ENCODE assay signal across 10 mouse cellular contexts in genomic region chr6:144962013-144962354, GRCm38 (mm10).
DNase-seq lines count a peak whose midpoint lies in the region; ATAC-seq lines count a peak whose summit lies in the region.
"Had no signal": no experiment of that assay in that cellular context is flagged by ENCODE, and none has a peak within 500 bp of the region (broad histone marks: within the 10 kb centered on the region; RNA-seq: fewer than 3 reads in every experiment).

No protein-coding gene starts in this region.

- peak overlapping the region; percentile 43; the same call in 1 of the 2 replicates for H3K4me2 ChIP-seq in lung, embryonic 15.5 days

- H3K9me3 ChIP-seq in lung, embryonic 15.5 days: no peaks in the 10 kb centered on the region
- H3K9me3 ChIP-seq: embryonic facial prominence, embryonic 13.5 days had no signal

- H3K27me3 ChIP-seq in lung, embryonic 15.5 days: no peaks in the 10 kb centered on the region
- H3K27me3 ChIP-seq in splenic B cell, adult 2 months (ENCODE audit: control insufficient read depth, insufficient read depth, low read length, poor library complexity, severe bottlenecking): no peaks in the 10 kb centered on the region

- H3K27ac ChIP-seq in lung, embryonic 15.5 days: no peak overlapping the region
- H3K27ac ChIP-seq: embryonic facial prominence, embryonic 13.5 days had no signal

- peak; percentile 45 for ATAC-seq in frontal cortex, adult (ENCODE audit: low TSS enrichment)
- no peak for ATAC-seq in lung, embryonic 15.5 days (ENCODE audit: borderline replicate concordance, extremely low read depth, low FRiP score, low TSS enrichment)
- ATAC-seq in activated CD4-positive, CD25-positive, alpha-beta regulatory T cell, adult 4 months: peak; percentile 32
- ATAC-seq in erythroblast, adult 5-6 weeks (replicated peaks; ENCODE audit: low FRiP score, poor library complexity, severe bottlenecking): no peak

- WGBS in lung, embryonic 15.5 days: 46% methylated on average over 4 of the region's 4 CpGs

- no peaks in the 10 kb centered on the region for H3K4me1 ChIP-seq in lung, embryonic 15.5 days
- H3K4me1 ChIP-seq: embryonic facial prominence, embryonic 13.5 days had no signal

- no peak overlapping the region for H3K9ac ChIP-seq in lung, embryonic 15.5 days
- H3K9ac ChIP-seq: embryonic facial prominence, embryonic 13.5 days had no signal

- no peak overlapping the region for H3K4me3 ChIP-seq in lung, embryonic 15.5 days
- H3K4me3 ChIP-seq: embryonic facial prominence, embryonic 13.5 days had no signal

- no peak for DNase-seq in frontal cortex, postnatal 10 days (ENCODE audit: low spot score in 2 of 2)
- no peak for DNase-seq in lung, postnatal 14 days
- DNase-seq in splenic B cell, adult 2 months (ENCODE audit: low read depth, low spot score): peak; percentile 46
- no peak for DNase-seq in adrenal gland, adult 18-20 months (ENCODE audit: low spot score in 2 of 2)
- DNase-seq: adrenal gland, postnatal 25 days had no signal

- no peaks in the 10 kb centered on the region for H3K36me3 ChIP-seq in lung, embryonic 15.5 days
- no peaks in the 10 kb centered on the region for H3K36me3 ChIP-seq in splenic B cell, adult 2 months (ENCODE audit: control insufficient read depth, insufficient read depth, low read length, poor library complexity, severe bottlenecking)
- H3K36me3 ChIP-seq: embryonic facial prominence, embryonic 13.5 days had no signal

Comparison
In these comparisons a context has a peak if more than half of its experiments do, and no peak if none do; other contexts are left out.
1. ATAC-seq: peak in frontal cortex, adult (single experiment) and activated CD4-positive, CD25-positive, alpha-beta regulatory T cell, adult 4 months (single experiment); none in lung, embryonic 15.5 days (single experiment) and erythroblast, adult 5-6 weeks (single experiment).